Mouse (Mus musculus): ENCODE measurements around the gene Icam1. TPM values are rescaled to one million over a fixed set of nuclear protein-coding genes. Genes with fewer than 3 reads are reported as not detected.

The Icam1 gene
- polyA plus RNA-seq, 1 experiment from 2014 or later = 5.0 TPM

- Histone ChIP-seq H3K9me3 (no peaks in the 10 kb centered on the region), H3K4me2 (replicated peaks) (no peak overlapping the region), H3K36me3 (no peaks in the 10 kb centered on the region), H3K4me3 (no peak overlapping the region), H3K9ac (replicated peaks) (no peak overlapping the region), H3K27me3 (peaks cover 5% of the 10 kb centered on the region; the same call in 1 of the 2 replicates), H3K4me1 (peaks cover 15% of the 10 kb centered on the region), H3K27ac (replicated peaks) (no peak overlapping the region)
- ATAC-seq (ENCODE audit: low FRiP score, low read depth) = no peak
- WGBS = 55% methylated on average over 10 of the region's 10 CpGs
These were observed 37.2 kb upstream of the Icam1 start for GRCm38 (mm10) chr9:20978409-20979095.

DNA sequence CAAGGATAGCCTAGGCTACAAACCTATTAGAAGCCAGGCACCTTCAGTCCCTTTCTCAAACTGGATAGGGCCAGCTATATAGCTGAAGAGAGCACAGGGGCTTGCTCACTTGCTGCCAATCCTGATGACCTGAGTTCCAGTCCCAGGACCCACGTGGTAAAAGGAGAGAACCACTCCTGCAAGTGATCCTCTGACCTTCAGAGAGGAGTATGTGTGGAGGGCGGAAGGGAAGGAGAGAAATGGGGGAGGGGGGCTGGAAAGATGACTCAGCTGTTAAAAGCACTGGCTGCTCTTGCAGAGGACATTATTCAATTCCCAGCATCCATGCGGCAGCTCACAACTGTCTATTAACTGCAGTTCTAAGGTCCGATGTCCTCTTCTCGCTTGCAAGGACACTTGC is 36.6 kb upstream of the Icam1 start:
- no peak overlapping the region for H3K4me3 ChIP-seq
- no peak for ATAC-seq (ENCODE audit: low FRiP score, low read depth)
- WGBS = 75% methylated on average over 5 of the region's 5 CpGs
- H3K27ac ChIP-seq (replicated peaks) = no peak overlapping the region
- no peak overlapping the region for H3K4me2 ChIP-seq (replicated peaks)
- peaks cover 15% of the 10 kb centered on the region for H3K4me1 ChIP-seq
- H3K27me3 ChIP-seq = peaks cover 5% of the 10 kb centered on the region; the same call in 1 of the 2 replicates
- no peak overlapping the region for H3K9ac ChIP-seq (replicated peaks)
- H3K36me3 ChIP-seq = no peaks in the 10 kb centered on the region
- no peaks in the 10 kb centered on the region for H3K9me3 ChIP-seq

DNA sequence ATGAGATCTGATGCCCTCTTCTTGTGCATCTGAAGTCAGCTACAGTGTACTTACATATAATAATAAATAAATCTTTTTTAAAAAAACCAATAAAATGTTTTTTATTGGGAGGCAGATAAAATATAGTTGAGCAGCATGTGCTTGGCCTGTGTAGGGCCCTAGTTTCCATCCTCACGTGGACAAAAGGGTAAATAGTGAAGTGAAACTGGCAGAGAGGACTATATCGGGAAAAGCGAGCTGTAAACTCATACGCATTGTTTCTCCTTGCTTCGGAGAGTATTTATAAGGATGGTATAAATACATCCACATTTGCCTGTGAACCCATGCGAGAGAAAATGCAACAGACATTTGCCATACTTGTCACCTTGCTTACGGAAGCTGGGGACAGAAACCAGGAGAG is 36.0 kb upstream of the Icam1 start:
- H3K36me3 ChIP-seq = no peaks in the 10 kb centered on the region
- no peak overlapping the region for H3K27ac ChIP-seq (replicated peaks)
- H3K9me3 ChIP-seq = no peaks in the 10 kb centered on the region
- H3K4me1 ChIP-seq = peaks cover 12% of the 10 kb centered on the region
- peaks cover under 1% of the 10 kb centered on the region; the same call in 1 of the 2 replicates for H3K27me3 ChIP-seq
- no peak overlapping the region for H3K9ac ChIP-seq (replicated peaks)
- ATAC-seq (ENCODE audit: low FRiP score, low read depth) = no peak
- WGBS = 83% methylated on average over 7 of the region's 7 CpGs
- H3K4me2 ChIP-seq (replicated peaks) = no peak overlapping the region
- H3K4me3 ChIP-seq = no peak overlapping the region

- ATAC-seq (ENCODE audit: low FRiP score, low read depth) = no peak
- H3K4me1 ChIP-seq = no peaks in the 10 kb centered on the region
- H3K27me3 ChIP-seq = no peaks in the 10 kb centered on the region
- 75% methylated on average over 3 of the region's 3 CpGs for WGBS
- no peak overlapping the region for H3K9ac ChIP-seq (replicated peaks)
- no peaks in the 10 kb centered on the region for H3K9me3 ChIP-seq
- H3K36me3 ChIP-seq = no peaks in the 10 kb centered on the region
- no peak overlapping the region for H3K4me3 ChIP-seq
- no peak overlapping the region for H3K4me2 ChIP-seq (replicated peaks)
- H3K27ac ChIP-seq (replicated peaks) = no peak overlapping the region
These were observed 33.6 kb upstream of the Icam1 start for GRCm38 (mm10) chr9:20982171-20982570.

DNA sequence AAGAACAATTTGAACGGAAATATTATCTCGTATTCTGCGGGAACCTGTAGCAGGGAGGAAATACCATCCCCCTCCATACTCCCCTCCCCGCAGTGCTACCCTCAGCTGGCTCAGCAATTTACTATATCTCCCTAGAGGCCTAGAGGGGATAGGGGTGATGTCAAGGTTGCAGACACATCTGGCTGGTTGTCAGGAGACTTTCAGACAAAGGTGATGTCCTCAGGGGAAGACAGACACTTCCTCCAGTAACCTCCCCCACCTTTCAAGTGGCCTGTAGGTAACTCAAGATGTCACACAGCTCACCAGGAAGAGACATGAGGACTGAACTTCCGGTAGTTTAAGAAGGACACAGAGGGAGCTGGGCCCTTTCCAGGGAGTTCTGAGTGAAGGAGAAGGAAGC is 32.6 kb upstream of the Icam1 start:
- WGBS = 77% methylated on average over 5 of the region's 5 CpGs
- ATAC-seq (ENCODE audit: low FRiP score, low read depth) = no peak
- no peaks in the 10 kb centered on the region for H3K9me3 ChIP-seq
- no peak overlapping the region for H3K9ac ChIP-seq (replicated peaks)
- no peaks in the 10 kb centered on the region for H3K36me3 ChIP-seq
- H3K27me3 ChIP-seq = peaks cover 3% of the 10 kb centered on the region
- H3K4me2 ChIP-seq (replicated peaks) = no peak overlapping the region
- no peak overlapping the region for H3K4me3 ChIP-seq
- no peaks in the 10 kb centered on the region for H3K4me1 ChIP-seq
- H3K27ac ChIP-seq (replicated peaks) = no peak overlapping the region

DNA sequence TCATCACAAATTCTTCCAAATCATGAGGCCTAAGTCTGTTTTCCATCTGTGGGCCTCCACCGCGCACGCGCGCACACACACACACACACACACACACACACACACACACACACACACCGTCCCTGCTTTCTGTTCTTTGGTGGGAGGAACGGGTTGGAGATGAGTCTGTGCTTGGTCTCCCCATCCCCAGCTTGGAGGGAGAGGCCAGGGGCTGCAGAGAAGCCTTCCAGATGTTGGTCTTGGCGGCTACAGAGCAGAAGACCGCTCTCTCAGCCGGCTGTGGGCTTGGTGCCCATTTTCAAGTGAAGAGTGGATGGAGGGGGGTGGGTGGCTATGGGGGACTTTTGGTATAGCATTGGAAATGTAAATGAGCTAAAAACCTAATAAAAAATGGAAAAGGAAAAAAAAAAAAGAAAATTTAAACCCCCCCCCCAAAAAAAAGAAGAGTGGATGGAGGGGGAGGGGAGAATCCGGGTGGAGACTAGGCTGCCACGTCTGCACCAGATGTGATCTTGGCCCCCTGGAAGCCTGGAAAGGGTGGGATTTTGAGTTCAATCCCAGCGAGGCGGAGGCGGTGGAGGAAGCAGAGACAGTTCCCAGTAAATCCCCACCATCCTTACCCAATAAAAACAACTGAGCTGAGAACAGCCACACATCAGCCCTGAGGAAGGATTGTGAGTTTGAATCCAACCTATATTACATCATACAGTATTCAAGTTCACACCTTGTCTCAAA is 28.7 kb upstream of the Icam1 start:
- H3K36me3 ChIP-seq = no peaks in the 10 kb centered on the region
- H3K27ac ChIP-seq (replicated peaks) = no peak overlapping the region
- H3K4me1 ChIP-seq = peaks cover 6% of the 10 kb centered on the region; the same call in 1 of the 2 replicates
- no peak overlapping the region; the same call in 1 of the 2 replicates for H3K9ac ChIP-seq (replicated peaks)
- H3K4me2 ChIP-seq (replicated peaks) = no peak overlapping the region
- no peaks in the 10 kb centered on the region for H3K9me3 ChIP-seq
- peaks cover 8% of the 10 kb centered on the region for H3K27me3 ChIP-seq
- WGBS = 65% methylated on average over 15 of the region's 15 CpGs
- no peak overlapping the region for H3K4me3 ChIP-seq
- no peak for ATAC-seq (ENCODE audit: low FRiP score, low read depth)

GRCm38 (mm10) chr9:20987953-20988352 is 27.8 kb upstream of the Icam1 start:
- no peak overlapping the region for H3K4me3 ChIP-seq
- ATAC-seq (ENCODE audit: low FRiP score, low read depth) = no peak
- H3K36me3 ChIP-seq = no peaks in the 10 kb centered on the region
- H3K27ac ChIP-seq (replicated peaks) = no peak overlapping the region
- H3K9ac ChIP-seq (replicated peaks) = no peak overlapping the region
- H3K4me2 ChIP-seq (replicated peaks) = no peak overlapping the region
- H3K9me3 ChIP-seq = no peaks in the 10 kb centered on the region
- WGBS = 18% methylated on average over 7 of the region's 7 CpGs
- peaks cover 6% of the 10 kb centered on the region; the same call in 1 of the 2 replicates for H3K4me1 ChIP-seq
- H3K27me3 ChIP-seq = peaks cover 8% of the 10 kb centered on the region

DNA sequence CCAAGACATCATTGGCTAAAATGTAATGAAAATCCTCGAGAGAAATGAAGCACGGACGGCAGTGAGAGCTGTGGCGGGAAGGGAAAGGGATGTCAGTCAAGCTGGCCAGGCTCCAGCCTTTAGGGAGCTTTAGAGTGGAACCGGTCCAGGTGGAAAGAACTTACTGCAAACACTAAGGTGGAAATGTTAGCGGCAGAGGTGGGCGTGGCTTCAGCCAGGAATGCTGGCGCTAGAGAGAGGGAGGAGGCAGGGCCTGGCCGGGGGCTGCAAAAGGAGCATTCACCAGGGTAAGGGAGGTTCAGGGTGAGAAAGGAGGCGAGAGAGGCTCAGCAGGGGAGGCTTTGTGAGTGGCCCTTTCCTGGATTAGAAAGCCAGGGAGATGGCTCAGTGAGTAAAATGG is 24.9 kb upstream of the Icam1 start:
- Histone ChIP-seq H3K4me1 (peaks cover 6% of the 10 kb centered on the region; the same call in 1 of the 2 replicates), H3K4me3 (no peak overlapping the region), H3K27me3 (peaks cover 8% of the 10 kb centered on the region), H3K9ac (replicated peaks) (no peak overlapping the region), H3K27ac (replicated peaks) (no peak overlapping the region), H3K4me2 (replicated peaks) (peak overlapping the region; percentile 21; the same call in 1 of the 2 replicates), H3K36me3 (no peaks in the 10 kb centered on the region), H3K9me3 (no peaks in the 10 kb centered on the region)
- no peak for ATAC-seq (ENCODE audit: low FRiP score, low read depth)
- WGBS = 6% methylated on average over 10 of the region's 10 CpGs

DNA sequence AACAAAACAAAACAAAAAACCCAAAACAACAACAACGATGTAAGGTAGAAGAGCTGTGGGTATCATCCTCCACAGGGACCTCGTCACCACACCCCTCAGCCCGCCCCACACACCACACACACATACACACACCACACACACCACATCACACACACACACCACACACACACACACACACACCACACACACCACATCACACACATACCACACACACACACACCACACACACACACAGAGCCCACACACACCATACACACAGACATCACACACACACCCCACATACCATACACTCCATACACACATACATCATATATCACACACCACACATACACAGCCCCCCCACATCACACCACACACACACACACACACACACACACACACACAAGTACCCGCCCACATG is 24.2 kb upstream of the Icam1 start:
- Histone ChIP-seq H3K4me3 (no peak overlapping the region), H3K4me2 (replicated peaks) (no peak overlapping the region), H3K27me3 (peaks cover 8% of the 10 kb centered on the region), H3K27ac (replicated peaks) (no peak overlapping the region), H3K4me1 (peaks cover 6% of the 10 kb centered on the region; the same call in 1 of the 2 replicates), H3K9me3 (no peaks in the 10 kb centered on the region), H3K36me3 (no peaks in the 10 kb centered on the region), H3K9ac (replicated peaks) (no peak overlapping the region)
- ATAC-seq (ENCODE audit: low FRiP score, low read depth) = no peak
- 97% methylated on average over 4 of the region's 4 CpGs for WGBS

- no peak overlapping the region for H3K4me2 ChIP-seq (replicated peaks)
- no peak overlapping the region for H3K27ac ChIP-seq (replicated peaks)
- H3K9me3 ChIP-seq = no peaks in the 10 kb centered on the region
- peaks cover 3% of the 10 kb centered on the region; the same call in 1 of the 2 replicates for H3K27me3 ChIP-seq
- H3K9ac ChIP-seq (replicated peaks) = no peak overlapping the region
- H3K4me1 ChIP-seq = peaks cover 6% of the 10 kb centered on the region; the same call in 1 of the 2 replicates
- ATAC-seq (ENCODE audit: low FRiP score, low read depth) = no peak
- WGBS = 61% methylated on average over 5 of the region's 5 CpGs
- no peak overlapping the region for H3K4me3 ChIP-seq
- H3K36me3 ChIP-seq = no peaks in the 10 kb centered on the region
These were observed 22.5 kb upstream of the Icam1 start for GRCm38 (mm10) chr9:20993165-20993898.

DNA sequence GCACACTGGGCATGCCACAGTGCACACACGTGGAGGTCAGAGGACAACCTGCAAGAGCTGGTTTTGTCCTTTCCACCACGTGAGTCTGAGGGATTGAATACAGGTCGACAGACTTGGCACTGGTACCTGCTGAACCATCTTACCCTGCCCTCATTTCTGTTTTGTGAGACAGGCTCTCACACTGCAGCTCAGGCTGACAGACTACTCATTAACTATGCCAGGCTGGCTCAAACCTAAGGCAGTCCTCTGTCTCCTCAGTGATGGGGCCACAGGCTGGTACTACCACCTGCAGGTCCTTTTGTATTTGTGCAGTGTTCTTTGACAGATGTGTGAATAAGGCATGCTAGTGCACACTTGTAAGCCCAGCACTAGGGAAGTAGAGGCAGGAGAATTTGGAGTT is 20.7 kb upstream of the Icam1 start:
- no peak overlapping the region for H3K9ac ChIP-seq (replicated peaks)
- no peak for ATAC-seq (ENCODE audit: low FRiP score, low read depth)
- no peaks in the 10 kb centered on the region for H3K9me3 ChIP-seq
- no peaks in the 10 kb centered on the region for H3K36me3 ChIP-seq
- H3K27ac ChIP-seq (replicated peaks) = no peak overlapping the region
- H3K27me3 ChIP-seq = no peaks in the 10 kb centered on the region
- peaks cover 6% of the 10 kb centered on the region; the same call in 1 of the 2 replicates for H3K4me1 ChIP-seq
- 67% methylated on average over 3 of the region's 3 CpGs for WGBS
- H3K4me3 ChIP-seq = no peak overlapping the region
- H3K4me2 ChIP-seq (replicated peaks) = no peak overlapping the region

DNA sequence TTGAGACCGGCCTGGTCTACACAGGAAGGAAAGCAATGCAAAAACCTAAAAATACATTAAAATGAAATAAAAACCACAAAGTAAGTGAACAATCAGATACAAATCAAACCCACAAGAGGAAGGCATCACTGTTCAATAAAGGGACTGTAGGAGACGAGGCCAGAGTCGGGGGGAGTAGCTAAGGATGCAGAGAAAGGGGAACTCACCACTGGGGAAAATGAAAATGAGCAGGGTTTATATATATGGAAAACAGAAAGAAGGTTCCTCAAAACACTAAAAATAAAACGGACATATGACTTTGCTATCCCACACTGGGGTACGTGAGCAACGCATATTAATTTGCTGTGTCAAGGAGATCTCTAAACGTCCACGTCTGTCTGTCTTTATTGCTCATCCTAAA is 18.7 kb upstream of the Icam1 start:
- ATAC-seq (ENCODE audit: low FRiP score, low read depth) = no peak
- Histone ChIP-seq H3K27me3 (no peaks in the 10 kb centered on the region), H3K9me3 (no peaks in the 10 kb centered on the region), H3K4me3 (no peak overlapping the region), H3K4me1 (no peaks in the 10 kb centered on the region), H3K4me2 (replicated peaks) (no peak overlapping the region), H3K9ac (replicated peaks) (no peak overlapping the region), H3K36me3 (no peaks in the 10 kb centered on the region), H3K27ac (replicated peaks) (no peak overlapping the region)
- 92% methylated on average over 8 of the region's 8 CpGs for WGBS

All from midbrain, embryonic 12.5 days (tissue).